Mouse (Mus musculus) retina, embryonic 14.5 days (tissue): ENCODE results near the gene Med13l.

Experiments used
- DNase-seq: peaks from one replicate; pipeline ENCODE4 v3.0.0-alpha.2; 2015; ENCODE audit warnings: low spot score

The Med13l gene

DNA sequence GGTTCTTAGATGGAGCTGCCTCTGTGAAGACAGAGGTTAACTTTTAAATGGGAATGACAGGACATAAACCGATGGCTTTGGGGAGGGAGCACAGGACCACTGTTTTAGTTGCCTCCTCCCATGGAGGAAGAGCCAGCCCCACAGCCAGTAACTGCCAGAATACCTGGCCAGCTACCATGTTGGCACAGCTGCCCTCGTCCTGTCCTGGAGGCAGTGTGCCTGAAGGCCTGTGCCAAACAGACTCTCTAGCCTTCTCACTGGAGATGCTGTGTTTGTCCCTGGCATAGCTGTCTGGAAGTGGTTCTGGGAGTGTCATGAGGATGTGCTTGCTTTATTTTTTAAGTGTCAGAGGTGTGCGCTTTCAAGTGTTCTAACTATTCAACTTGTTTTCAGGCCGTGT is 173.1 kb downstream of the Med13l start:
- DNase-seq: no peak

- DNase-seq: no peak
These were observed 174.0 kb downstream of the Med13l start for GRCm38 (mm10) chr5:118734455-118734854.

GRCm38 (mm10) chr5:118735738-118736137 is 175.3 kb downstream of the Med13l start:
- DNase-seq: no peak

DNA sequence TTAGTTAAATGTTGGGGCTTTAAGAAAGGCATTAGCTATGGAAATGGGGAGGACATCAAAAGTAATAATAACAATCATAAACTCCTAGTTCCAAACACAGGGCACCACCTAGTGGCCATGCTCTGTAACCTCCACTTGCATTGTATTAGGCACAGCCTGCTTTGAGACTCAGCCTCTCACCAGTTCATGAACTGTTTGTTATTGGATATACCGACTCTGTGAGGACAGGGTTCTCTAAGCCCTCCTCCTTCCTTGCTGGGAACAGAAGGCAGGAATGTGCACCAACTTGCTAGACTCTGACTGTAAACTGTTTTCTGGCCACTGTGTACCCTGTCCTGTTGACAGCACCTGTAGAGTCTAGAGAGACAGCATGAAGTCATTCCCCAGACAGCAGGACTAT is 177.1 kb downstream of the Med13l start:
- peak; percentile 84 for DNase-seq

DNA sequence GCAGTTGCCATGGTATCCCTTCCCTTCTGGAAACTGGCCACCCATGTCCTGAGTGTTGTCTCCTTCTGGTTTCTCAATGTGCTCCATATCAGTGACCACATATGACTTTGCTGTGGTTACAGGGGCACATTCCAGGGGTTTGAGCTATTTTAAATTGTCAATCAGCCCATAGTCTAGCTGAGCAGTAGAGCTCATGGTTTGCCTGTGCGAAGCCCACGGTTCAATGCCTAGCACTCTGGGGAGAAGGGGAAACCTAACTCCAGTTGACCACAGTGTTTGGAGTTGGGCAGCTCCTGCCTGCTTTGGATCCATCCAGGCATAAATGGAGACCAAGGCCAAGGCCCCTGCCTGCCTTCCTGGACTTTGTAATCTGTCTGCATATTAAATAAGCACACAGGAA is 182.6 kb downstream of the Med13l start:
- DNase-seq: no peak

DNA sequence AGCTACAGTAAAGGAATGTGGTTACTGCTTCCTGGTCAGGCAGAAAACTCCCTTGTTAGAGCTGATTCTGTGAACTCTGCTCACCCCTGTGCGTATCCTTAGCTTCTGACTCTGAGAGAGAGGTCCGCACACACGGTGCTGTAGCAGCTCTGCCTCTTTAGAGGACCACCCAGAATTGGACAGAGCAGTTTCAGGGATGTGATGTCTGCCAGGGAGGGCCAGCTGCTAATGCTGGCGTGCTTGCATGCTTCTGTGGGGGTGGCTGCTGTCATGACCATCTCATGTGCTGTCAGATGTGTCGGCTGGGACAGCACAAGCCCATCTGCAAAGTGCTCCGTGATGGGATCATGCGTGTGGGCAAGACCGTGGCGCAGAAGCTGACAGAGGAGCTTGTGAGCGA is 186.5 kb downstream of the Med13l start:
- DNase-seq: no peak

DNA sequence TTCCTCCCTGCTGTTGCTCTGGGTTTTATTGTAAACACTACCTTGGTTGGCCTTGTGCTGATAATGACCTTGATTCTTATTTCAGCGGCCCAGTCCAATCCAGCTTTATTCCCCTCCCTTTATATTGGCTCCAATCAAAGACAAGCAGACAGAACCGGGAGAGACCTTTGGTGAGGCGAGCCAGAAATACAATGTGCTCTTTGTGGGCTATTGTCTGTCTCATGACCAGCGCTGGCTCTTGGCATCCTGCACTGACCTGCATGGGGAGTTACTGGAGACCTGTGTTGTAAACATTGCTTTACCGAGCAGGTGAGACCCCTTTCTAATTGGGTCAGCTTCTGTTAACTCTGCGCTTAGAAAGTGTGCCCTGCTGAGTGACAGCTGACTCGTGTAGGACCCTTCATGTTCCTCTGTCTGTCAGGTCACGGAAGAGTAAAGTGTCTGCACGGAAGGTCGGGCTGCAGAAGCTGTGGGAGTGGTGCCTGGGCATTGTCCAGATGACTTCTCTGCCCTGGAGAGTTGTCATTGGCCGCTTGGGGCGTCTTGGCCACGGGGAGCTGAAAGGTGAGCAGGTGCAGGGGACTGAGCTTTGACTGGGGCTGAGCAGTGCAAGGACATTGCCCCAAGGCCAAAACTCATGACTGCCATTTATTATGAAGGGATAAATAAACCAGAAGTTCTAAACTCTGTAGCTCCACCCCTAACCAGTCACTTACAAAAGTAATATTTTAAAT is 191.1 kb downstream of the Med13l start:
- no peak for DNase-seq

- no peak for DNase-seq
These were observed 192.4 kb downstream of the Med13l start for GRCm38 (mm10) chr5:118752868-118753267.

- DNase-seq: peak; percentile 34
These were observed 193.1 kb downstream of the Med13l start for GRCm38 (mm10) chr5:118753471-118754044.

DNA sequence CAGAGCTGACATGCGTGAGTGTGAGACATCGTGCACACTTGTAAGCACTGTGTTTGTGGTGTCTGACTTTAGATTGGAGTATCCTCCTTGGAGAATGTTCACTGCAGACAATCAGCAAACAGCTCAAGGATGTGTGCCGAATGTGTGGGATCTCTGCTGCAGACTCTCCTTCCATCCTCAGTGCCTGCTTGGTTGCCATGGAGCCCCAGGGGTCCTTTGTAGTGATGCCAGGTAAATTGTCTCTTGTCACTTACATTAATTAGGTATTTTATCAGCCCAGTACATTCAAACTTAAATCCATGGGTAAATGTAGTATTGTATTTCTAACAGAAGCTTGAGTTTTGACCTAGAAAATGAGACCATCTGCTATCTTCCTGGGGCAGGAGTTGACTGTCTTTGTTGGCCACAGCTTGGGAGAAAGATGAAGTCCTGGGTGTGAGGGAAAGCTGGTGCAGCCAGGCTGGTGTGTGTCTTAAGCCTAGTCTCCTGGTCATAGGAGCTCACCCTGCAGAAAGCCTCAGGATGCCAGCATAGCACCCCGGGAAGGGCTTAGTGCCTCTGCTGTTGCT is 193.8 kb downstream of the Med13l start:
- no peak for DNase-seq

- peak; percentile 48 for DNase-seq
These were observed 195.6 kb downstream of the Med13l start for GRCm38 (mm10) chr5:118756078-118756477.

- DNase-seq: peak; percentile 54
These were observed 197.2 kb downstream of the Med13l start for GRCm38 (mm10) chr5:118757396-118758301.

- no peak for DNase-seq
These were observed 200.5 kb downstream of the Med13l start for GRCm38 (mm10) chr5:118760986-118761385.

DNA sequence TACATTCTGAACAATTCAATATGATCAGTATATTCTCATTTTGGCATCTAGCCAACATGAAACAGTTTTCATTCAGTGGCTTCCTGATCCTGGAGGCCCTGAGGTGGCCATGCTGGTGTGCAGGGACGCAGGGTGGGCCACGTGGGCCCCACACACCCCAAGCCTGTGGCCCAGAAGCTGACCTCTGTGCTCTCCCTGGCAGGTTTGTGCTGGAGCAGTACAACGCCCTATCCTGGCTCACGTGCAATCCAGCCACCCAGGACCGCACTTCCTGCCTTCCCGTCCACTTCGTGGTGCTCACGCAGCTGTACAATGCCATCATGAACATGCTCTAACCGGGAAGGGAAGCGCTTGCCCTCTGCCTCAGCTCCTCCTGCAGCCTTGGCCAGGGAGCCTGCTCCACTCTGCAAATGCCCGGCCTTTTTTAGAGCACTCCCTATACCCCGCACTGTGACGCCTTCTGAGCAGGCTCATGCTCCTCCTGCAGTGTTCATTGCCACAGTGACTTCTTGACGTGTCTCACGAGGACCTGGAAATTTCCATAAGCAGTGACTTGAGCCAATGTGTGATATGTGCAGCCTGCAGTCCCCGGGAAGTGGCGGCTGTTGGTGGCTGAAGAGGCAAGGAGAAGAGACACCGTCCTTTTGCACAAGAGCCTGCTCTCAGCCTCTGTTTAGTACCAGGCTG is 202.2 kb downstream of the Med13l start:
- no peak for DNase-seq

DNA sequence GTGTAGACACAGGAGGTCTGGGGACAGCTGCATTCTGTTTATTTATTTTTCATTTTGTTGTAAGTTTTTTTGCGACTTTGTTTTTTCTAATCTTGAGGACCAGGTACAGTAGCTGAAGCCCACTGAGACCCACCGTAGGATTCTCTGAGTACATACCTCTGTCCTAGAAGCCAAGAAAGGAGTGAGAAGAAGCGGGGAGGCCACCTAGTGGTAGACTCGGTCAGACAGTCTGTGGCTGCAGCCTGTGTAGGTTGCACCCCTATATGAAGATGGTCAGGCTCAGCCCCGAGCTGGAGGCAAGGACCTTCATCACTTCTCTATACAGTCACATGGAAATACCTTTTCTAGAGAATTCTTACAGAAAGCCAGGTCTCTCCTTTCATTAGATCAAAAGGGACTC is 202.9 kb downstream of the Med13l start:
- DNase-seq: peak; percentile 72

- DNase-seq: peak; percentile 88
These were observed 208.7 kb downstream of the Med13l start for GRCm38 (mm10) chr5:118769143-118769542.

- DNase-seq: peak; percentile 95
These were observed 213.4 kb downstream of the Med13l start for GRCm38 (mm10) chr5:118773866-118774265.

DNA sequence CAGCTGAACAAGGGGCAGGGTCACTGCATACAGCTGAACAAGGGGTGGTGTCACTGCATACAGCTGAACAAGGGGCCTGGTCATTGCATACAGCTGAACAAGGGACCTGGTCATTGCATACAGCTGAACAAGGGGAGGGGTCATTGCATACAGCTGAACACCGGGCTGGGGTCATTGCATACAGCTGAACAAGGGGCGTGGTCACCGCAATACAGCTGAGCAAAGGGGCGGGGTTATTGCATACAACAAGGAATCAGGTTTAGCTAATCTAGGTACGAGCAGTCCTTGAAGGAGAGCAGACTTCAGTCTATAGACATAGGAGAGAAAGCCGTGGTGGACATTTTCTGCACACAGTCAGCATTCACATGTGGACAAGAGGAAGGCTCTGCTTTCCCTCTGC is 215.9 kb downstream of the Med13l start:
- no peak for DNase-seq

DNA sequence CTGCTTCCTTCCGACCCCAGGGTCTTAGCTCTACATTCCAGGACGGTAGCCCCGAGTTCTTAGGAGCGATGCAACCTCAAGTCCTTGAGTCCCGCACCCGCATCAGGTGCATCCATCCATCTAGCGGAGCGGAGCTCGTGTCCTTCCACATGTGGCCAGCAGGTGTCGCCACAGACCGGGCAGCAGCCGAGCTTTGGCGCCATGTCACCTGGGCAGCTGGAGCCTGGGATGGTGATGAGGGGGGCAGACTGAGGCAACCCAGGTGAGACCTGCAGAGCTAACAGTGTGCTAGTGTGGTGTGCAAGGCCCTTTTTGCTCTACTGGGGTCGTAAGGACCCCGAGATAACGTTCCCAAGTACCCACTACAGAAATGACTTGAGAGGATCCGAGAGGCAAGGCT is 221.1 kb downstream of the Med13l start:
- DNase-seq: peak; percentile 85

DNA sequence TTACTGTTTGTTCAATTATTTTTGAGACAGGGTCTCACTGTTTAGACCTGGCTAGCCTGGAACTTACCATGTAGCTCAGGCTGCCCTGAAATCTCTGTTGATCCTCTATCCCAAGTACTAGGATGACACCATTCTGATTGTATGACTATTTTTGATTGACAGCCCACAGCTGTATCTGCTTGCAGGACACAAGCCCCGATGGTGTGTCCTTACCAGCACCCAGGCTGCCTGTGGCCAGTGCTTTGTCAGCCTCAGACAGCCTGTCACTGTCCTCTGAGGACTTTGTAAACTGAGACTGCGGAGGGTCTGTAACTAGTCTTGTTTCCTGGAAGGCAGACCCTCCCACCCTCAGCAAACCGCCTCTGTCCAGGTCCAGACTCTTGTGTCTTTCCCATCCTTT is 221.7 kb downstream of the Med13l start:
- no peak for DNase-seq

DNA sequence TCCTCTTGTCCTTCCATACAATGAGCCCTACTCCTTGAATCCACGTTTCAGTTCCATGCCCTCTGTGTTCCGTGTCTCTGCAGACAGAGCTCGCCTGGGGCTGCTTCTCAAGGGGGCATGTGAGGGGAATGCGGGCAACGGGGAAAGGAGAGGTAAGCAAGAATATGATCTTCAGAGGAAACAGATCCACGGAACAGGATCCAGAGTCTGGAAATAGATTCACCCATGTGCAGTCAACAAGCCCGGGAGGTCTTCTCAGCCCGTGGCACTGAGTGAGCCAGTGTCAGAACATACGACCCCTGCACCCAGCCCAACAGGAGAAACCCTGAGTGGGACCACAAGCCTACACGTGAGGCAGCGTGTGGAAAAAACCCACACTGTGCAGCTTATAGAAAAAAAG is 228.7 kb downstream of the Med13l start:
- DNase-seq: no peak

DNA sequence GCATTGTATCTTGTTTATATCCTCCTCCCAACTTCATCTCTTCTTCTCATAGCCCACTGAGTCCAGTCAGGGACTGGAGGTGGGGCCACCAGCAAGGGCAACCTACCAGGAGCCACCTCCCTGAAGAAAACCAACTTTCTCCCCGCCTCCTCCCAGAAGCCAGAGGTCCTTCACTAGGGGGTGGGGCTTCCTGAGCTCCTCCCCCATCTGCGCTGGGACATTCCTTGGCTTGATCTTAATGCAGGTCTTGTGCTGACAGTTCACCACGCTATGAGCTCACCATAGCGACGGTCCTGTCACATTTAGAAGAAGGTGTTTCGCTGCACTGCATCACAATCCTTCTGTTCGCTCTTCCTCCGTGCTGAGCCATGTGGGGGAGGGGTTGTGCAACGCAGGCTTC is 229.3 kb downstream of the Med13l start:
- no peak for DNase-seq
